Mouse (Mus musculus) testis, adult 2 months (tissue): ENCODE measurements at regions not wholly inside any gene's neighbourhood (a gene's known extent, or its start where the extent isn't known, plus 50 kb on each side); places are given as distances from the start of the nearest gene placed in this dataset.

Source experiments
- CTCF ChIP-seq: fragments of 200-500 bp; IDR thresholded peaks from 2 replicates; pipeline ENCODE4 v1.5.1; 2012; ENCODE audit warnings: low read depth, mild to moderate bottlenecking, inconsistent platforms, low read length, moderate library complexity; ENCODE audit not compliant: control insufficient read depth, insufficient read depth, insufficient replicate concordance
- POLR2A ChIP-seq: fragments of 200-500 bp; IDR thresholded peaks from 2 replicates; pipeline ENCODE4 v1.6.1; 2012; ENCODE audit warnings: low read depth, mild to moderate bottlenecking, inconsistent platforms, low read length, moderate library complexity; ENCODE audit not compliant: control insufficient read depth

- no peak for TF ChIP-seq CTCF
- TF ChIP-seq POLR2A, result no peak
These were observed 64.6 kb upstream of the Otx2 start for GRCm38 (mm10) chr14:48738213-48738612.
